Mouse (Mus musculus) CD4-positive helper T cell, adult 2 months (primary cell): Measurements from ENCODE around the gene Stoml2.
A peak's percentile ranks its signal among the peaks of the same experiment; 100 is the strongest.

Source experiments
- DNase-seq: peaks from one replicate; pipeline ENCODE4 v3.0.0-alpha.2; 2012; ENCODE audit warnings: low read depth, missing footprints, low spot score

Stoml2 gene

DNA sequence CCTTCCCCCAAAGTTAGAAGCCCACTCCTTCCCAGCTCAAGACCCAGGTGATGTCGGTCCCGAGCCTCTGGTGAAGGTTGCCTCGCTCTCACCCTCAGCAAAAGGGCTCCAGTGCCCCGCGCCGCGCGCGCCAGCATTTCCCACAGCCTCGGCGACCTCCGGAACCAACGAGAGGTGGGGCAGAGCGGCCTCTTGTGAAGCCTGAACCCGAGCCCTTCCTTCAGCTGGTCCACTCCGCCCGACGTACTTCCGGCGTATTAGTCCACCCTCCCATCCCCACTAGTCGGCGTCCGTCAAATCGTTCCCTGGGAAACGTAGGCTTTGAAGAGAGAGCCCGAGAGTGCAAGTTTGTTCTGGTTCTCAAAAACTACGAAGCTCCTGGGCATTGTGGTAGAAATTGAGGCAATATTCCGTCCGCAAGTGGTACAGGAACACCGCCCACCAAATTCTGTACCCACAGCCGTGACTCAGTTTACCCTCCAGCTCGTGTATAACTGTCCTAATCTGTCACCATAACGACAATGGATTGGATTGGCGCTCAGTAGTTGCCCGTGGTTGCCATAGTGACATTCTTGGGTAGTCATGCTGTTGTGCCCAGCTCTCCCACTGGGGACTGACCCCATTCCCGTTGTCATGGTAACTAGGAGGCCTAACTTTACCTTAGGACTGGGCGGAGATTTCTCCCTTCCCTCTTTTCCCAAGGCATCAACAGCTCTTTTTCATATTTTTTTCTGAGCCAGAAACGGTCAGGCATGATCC lies at the start of gene Stoml2:
Gene Stoml2 (minus strand): TSS at position 474 of the 759 bp plus-strand sequence.
- DNase-seq = peak; percentile 89

DNA sequence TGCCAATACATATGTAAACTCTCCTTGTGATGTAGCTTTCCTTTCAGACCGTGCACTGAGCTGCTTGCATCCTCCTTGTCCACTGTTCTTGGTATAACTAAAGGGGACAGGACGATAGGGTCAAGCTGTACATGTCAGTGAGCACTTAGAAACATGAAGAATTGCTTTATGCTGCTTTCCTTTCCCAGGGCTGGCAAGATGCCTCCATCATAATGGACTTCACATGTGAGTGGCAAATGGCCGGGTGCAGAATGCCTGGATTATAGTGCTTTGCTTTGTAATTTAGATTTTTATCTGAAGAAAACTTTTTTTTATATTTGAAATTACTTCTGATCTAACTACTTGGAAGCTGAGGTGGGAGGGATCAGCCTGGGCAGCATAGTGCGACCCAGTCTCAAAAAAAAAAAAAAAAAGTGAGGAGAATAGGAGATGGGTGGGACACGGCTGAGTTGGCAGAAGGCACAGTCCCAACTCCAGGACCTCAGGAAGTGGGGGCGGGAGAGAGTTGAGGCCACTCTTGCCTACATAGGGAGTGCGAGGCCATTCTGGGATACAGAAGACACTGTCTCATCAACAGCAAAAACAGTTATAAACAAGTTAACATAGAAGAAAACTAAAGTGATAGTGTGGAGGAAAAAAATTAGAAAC lies 46.7 kb upstream of the Stoml2 start:
- no peak for DNase-seq

DNA sequence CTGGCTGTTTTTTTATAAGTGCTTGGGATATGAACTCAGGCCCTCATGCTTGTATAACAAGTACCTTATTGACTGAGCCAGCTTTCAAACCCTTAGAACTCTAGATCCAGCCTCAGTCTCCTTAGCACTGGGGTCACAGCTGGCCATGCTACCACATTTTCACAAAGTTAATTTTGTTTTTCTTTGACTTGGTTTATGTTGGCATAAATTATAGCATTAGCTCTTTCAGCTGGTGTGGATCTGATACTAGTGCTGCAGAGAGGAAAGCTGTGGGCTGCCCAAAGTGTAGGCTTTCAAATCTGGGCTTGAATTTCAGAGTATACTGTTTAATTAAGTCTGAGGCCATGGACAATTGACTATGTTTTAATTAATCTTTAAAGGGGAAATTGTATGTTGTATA lies 43.4 kb upstream of the Stoml2 start:
- DNase-seq = no peak

DNA sequence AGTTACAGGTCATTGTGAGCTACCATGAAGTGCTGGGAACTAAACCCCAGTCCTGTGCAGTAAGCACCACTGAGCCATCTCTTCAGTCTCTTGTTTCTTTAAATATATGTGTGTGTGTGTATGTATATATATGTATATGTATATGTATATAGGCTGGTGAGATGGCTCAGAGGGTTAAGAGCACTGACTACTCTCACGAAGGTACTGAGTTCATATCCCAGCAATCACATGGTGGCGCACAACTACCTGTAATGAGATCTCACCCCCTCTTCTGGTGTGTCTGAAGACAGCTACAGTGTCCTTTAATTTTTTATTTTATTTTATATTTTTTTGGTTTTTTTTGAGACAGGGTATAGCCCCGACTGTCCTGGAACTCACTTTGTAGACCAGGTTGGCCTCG lies 34.0 kb upstream of the Stoml2 start:
- no peak for DNase-seq

DNA sequence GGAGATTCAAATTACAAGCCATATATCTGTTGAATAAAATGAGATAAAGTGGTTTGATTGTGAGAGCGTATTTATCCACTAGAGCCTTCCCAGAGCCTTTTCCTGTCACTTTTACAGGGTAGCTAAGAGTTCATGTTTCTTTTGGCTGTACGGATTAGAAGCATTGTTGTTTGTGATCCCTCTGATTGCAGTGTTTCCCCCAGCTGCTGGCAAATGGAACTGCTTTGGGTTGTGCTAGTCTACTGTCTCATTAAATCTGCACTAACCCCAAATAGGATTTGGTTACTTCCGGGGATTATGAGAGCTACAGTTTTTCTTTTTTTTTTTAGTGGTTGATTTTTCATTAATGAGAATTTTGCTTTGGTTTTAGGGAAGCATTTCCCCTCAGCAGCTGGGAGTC lies 28.8 kb upstream of the Stoml2 start:
- DNase-seq = no peak

DNA sequence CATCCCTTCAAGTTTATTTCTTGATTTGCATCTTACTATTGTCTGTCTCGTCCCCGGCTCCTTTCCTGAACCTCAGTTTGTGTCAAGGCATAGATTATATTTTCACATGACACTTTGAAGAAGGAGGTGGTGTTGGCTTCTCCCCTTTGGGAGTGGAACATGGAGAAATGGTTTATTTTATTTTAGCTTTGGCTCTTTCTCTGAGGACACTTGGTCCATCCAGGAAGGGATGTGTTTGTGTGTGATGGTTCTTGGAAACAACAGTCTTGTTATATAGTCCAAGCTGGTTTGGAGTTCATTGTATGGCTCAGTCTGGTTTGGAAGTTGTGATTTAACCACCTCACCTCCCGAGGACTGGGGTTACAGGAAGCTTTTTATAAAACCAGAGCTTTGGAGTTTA lies 28.2 kb upstream of the Stoml2 start:
- no peak for DNase-seq

DNA sequence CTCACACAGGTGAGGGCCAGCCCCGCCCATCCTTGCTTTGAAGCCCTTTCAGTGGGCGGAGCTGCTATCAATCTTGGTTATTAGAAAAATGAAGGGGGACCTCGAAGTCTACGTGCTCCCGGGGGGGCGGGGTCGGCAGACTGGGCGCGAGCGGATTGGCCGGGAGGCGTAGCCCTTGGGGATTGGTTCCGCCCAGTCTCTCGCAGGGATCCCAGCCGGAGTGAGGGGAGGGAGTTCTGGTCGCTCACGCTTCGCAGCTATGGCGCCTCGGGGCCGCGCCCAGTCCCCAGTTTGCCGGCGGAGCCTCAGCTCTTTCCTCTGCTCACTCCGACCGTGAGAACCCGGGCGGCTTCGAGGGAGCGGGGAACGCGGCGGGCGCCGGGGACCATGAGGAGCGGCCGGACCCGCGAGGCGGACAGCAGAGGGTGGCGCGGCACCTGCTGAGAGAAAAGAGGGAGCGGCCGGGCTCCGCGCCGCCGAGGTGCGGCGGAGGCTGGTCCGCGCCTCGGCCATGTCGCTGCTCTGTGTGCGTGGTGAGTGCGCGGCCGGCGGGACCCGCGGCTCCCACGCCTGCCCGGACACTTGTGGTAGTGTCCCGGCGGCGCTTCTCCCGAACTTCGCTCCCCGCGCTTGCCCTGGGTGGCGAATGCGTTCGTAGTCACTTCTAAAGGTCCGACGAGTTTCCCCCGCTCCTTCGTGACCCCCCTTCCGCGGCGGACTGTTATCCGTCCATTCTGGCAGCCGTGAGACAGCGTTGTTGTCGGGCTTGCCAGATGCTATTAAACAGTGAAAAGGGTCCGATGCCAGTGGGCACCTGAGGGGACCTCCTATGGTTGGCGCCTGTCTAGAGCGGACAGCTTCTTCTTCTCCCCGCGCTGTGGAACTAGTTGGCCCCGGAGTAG lies 27.5 kb upstream of the Stoml2 start, which contains the start of gene Unc13b:
Gene Unc13b (plus strand): TSS at position 201 of the 902 bp plus-strand sequence.
- peak; percentile 85 for DNase-seq

DNA sequence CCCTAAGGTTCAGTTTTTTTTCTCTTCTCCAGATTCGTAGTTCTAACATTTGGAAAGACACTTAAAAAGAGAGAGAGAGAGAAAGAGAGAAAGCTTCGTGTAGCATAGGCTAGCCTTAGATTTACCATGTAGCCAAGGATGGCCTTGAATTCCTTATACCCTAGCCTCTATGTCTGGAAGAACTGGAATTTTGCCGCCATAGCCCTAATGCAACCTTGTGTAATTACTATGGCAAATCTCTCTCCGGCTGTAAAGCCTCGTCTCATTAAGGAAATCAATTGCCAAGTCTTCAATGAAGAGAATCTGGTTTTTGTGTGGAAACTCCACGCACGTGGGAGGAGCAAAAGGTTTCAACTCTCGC lies 26.9 kb upstream of the Stoml2 start:
- no peak for DNase-seq

DNA sequence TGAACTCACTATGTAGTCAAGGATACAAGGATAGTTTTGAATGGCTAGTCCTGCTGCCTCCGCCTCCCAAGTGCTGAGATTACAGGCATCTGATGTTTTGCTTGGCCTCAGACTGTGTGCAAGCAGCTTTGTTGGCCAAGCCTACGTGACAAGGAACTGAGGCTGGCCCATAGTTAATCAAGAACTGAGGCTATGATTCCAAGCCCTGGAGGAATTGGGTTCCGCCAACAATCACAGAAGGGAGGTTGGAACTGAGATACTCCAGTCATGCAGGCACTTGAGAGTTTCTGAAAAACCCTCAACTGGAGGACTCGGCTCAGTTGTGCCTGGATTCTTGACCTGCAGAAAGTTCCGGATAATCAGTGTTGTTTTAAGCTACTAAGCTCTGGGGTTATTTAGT lies 26.1 kb upstream of the Stoml2 start:
- no peak for DNase-seq

DNA sequence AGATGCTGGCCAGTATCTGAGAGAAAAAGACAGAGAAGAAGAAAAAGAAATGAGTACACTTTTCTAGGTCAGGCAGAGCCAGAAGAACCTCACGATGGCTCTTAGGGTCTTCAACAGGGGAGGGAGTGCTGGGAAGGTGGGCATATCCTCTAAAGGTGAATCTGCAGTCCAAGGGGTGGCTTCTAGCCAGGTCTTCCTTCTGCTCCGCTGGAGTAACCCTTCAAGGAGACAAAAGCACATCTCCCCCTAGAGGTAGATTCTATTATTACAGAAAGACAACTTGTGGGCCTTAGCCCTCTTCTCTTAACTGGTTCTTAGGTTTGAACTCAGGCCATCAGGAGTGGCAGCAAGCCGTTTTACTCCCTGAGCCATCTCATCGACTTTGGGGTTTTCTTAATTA lies 21.1 kb upstream of the Stoml2 start:
- peak; percentile 67 for DNase-seq

DNA sequence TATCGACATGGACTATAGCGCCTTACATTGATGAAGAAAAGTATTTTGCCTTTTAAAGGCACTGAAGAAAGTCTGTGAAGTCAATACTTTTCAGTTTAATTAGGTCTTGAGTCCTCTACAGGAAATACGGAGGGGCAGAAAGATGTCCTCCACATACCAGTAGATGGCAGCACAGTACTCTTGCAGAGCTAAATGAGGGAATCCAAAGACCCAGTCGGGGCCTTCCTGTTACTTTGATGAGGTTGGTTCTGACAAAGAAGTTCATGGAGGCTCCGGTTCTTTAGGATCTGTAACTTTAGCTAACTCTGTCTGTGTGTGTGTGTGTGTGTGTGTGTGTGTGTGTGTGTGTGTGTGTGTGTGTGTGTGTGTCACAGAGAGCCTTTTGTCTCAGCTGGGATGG lies 15.7 kb upstream of the Stoml2 start:
- DNase-seq = peak; percentile 86

DNA sequence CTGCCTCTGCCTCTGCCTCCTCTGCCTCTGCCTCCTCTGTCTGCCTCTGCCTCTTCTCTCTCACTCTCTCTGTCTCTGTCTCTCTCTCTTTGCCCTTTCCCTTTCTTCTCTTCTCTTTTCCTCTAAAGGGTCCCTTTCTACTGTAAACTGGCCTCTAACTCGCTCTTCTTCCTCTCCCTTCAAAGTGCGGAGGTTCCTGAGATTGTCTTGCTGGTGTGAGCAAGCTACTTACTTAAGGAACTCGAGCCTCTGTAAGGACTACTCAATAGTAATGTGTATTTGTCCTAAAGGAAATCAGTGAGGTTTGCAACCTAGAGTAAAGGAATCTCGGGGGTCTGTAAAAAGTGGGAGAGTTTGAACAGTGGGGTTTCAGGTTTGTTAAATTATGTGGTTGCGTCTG lies 15.1 kb upstream of the Stoml2 start:
- no peak for DNase-seq

DNA sequence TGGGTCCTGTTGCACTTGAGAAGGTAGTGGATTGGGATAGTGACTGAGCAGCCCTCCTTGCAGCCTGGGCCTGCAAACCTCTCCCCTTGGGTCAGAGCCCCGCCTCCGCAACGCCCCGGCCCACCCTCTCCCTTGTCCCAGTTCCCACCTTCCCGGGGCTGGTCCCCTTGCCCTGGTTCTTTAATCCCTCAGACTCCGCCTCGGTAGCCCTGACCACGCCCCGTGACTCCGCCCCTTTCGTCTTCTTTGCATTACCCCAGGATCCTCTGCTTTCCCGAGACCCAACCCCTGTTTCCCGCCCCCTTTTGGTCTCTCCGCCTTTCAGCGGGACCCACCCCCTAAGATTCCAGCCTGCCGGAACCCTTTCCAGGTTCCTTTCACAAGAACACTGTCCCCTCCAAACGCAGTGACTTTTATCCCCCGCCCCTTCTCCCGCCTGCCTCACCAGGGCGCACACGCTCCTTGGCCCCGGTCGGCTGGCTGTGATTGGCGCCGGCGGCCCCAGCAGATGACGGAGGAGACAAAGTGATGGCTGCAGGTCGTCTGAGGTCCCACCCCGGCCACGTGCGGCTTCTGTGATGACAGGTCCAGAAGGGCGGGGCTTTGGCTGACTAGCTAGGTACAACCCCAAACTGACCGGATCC lies 14.3 kb upstream of the Stoml2 start, which contains the start of gene Fam214b:
Gene Fam214b (minus strand): TSS at position 562 of the 644 bp plus-strand sequence.
- peak; percentile 89 for DNase-seq

DNA sequence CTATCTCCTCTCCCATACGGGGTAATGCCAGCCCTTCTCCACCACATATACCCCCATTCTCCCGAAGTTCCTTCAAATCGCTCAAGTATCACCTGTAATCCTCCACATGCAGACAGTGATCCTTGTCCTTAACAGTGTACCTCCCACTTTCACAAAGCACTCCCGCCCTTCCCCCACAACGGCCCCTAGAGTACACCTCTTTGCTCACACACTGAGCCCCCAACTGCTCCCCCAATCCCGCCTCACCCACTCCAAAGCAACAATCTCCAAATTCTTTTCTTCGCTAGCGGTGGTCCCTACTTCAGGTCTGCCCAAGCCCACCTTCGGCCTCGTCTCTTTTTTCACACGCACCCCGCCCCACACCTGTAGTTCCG lies 13.8 kb upstream of the Stoml2 start:
- no peak for DNase-seq

DNA sequence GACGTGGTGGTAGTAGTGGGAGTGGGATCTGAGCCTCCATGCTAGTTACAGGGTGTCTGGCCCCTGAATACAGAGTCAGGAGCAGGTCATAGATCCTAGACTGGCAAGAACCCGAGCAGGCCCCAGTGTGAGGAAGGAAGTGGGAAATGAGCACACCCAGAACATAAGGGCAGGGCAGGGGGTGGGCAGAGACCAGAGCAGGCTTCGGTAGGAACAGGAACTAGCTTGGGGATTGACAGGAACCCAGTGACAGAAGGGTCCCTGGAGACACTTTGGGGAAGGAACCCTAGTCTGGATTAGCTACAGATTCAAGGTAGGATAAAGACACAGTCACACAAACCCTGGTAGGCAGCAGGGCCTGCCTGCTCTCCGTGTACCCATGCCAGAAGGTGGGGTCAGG lies 13.2 kb upstream of the Stoml2 start:
- DNase-seq = peak; percentile 43

DNA sequence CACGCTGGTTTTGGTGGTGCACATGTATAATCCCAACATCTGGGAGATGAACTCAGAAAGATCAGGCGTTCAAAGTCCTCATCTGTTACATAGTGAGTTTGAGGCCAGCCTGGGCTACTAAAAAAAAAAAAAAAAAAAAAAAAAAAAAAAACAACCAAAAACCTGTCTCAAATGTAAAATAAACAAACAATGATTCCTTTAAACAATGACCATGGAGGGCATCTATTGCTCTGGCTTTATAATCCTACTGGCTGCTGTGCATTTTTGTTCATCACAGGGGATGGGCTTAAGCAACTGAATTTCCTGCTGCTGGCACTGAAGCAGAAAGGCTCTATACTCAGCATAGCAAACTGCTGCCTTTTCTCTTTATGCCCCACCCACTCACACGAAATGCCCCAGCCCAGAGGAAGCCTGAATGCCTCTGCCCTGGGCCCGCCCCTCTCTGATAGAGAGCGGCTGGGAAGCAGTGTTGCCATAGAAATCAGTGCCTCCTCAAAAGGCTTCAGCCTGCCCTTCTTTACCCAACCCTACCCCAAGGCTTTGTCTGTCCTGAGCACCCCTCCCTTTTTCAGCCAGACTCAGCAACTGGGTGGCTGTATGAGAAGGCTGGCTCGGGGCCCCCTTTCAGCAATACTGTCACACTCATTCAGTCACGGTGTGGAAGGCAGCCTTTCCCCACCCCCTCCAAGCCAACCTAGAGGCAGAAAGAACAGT lies 12.3 kb upstream of the Stoml2 start:
- peak; percentile 86 for DNase-seq

DNA sequence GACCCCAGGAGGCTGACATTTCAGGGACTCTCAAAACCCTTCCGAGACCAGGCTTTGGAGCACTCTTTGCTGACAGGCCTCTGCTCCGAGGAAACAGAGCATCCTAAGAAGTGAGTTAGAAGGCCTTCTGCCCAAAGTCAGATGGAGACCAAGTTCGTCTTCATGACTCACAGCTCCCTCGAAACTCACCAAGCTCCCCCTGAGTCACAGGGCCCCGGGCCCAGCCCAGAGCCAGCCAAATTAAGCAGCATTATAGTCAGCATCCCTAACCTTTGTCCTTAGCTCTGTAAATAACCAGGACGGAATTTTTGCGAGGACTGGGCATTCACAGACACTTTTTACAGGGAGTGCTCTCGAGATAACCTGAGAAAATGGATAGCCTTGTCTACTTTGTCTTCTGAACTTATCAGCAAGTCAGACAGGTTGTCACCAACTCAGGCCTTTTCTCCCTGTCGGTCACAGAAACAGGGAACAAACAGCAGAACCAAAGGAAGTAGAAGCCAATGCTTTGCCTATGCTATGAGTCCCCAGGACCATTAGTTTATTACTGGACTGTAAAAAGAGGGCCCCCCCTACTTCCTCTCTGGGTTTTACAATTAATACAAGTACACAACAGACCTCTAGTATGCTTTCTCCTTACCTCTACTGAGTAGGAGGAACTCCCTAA lies 9.5 kb upstream of the Stoml2 start:
- no peak for DNase-seq

DNA sequence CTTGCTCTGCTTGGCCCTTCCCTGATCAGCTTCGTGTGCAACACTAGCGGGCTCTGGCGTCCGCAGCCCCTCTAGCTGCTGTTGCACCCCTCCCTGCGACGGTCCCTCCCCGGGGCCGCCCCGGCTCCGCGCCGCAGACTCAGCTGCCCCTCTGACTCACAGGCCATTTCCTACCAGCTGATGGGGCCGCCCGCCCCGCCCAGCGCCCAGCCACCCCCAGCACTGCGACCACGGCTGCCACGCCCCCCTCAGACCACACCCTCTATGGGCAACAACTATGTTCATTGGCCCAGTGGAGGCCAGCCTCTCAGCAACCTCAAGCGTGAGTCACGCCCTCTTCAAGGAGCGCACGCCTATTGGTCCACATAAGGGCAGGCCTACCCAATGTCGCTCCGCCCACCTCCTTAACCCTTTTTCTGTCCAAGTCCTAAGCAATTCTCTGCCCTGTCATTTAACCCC lies 8.6 kb upstream of the Stoml2 start:
- DNase-seq = peak; percentile 95

DNA sequence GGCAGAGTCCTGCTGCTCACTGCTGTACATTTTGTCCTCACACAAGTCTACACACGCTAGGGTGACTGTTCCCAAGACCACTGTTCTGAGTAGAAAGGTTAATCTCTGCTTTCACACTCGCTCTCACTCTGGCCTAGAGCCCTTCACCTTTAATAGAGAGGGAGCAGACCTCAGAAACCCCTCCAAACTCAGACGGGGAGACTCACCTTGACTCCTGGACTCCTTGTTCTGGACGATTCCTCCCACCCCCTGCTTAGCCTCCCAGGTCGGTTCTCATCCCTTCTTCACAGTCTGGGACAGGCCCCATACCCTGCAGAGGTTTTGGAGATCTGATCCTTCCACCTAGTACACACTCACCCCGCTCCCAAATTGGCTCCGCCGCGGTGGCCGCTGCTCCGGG lies 8.1 kb upstream of the Stoml2 start:
- DNase-seq = no peak
